Mouse (Mus musculus) lung, adult 2 months (tissue): ENCODE results near the gene Apoc4. TPM values are rescaled to one million over a fixed set of nuclear protein-coding genes. Genes with fewer than 3 reads are reported as not detected.

ENCODE experiments used
- DNase-seq: peaks from one replicate; pipeline ENCODE4 v3.0.0; 2022
- H3K4me1 ChIP-seq: fragments of 200-500 bp; 2 replicates; pipeline ENCODE4 v1.6.1; 2011; ENCODE audit warnings: low read length; ENCODE audit not compliant: control insufficient read depth, insufficient read depth
- H3K4me3 ChIP-seq: fragments of 200-500 bp; replicated peaks from 2 replicates; pipeline ENCODE3; 2011; ENCODE audit warnings: low read depth, mild to moderate bottlenecking, control low read depth, low read length; ENCODE audit errors: extremely low read depth
- CTCF ChIP-seq: fragments of 200-500 bp; IDR thresholded peaks from 2 replicates; pipeline ENCODE4 v1.5.1; 2011; ENCODE audit warnings: mild to moderate bottlenecking, low read length, control low read depth; ENCODE audit not compliant: insufficient read depth
- POLR2A ChIP-seq: fragments of 200-500 bp; IDR thresholded peaks from 2 replicates; pipeline ENCODE4 v1.6.1; 2011; ENCODE audit warnings: low read depth, mild to moderate bottlenecking, control low read depth, low read length, borderline replicate concordance; ENCODE audit errors: extremely low read depth
- WGBS: fragments of 180-500 bp; shearing (Covaris S2); methylation state at CpG from one replicate; pipeline ENCODE4 v1.1.7; 2018; 5-methylcytosine and 5-hydroxymethylcytosine counted together
- polyA plus RNA-seq: library from polyadenylated mRNA; depleted of rRNA; stranded (reverse); fragments of >200 nt; gene quantifications from 2 replicates; pipeline ENCODE4 v1.2.3, GENCODE M21; 2012

Gene Apoc4
- polyA plus RNA-seq, 1 experiment = 1.4 TPM

- TF ChIP-seq CTCF (no peak), POLR2A (no peak)
- DNase-seq = no peak
- WGBS = 63% methylated on average over 4 of the region's 4 CpGs
Observed at GRCm38 (mm10) chr7:19685374-19685773, 4.1 kb upstream of the Apoc4 start.

GRCm38 (mm10) chr7:19683771-19684201 lies 2.5 kb upstream of the Apoc4 start:
- no peak for DNase-seq
- Histone ChIP-seq H3K4me3 (no peak overlapping the region), H3K4me1 (no peaks in the 10 kb centered on the region; the same call in 1 of the 2 replicates)
- WGBS = 78% methylated on average over 6 of the region's 6 CpGs
- TF ChIP-seq POLR2A (no peak), CTCF (no peak)

More at GRCm38 (mm10) chr7:19685374-19685773, 4.1 kb upstream of the Apoc4 start:
- Histone ChIP-seq H3K4me3 (no peak overlapping the region), H3K4me1 (no peaks in the 10 kb centered on the region; the same call in 1 of the 2 replicates)

- 56% methylated on average over 3 of the region's 3 CpGs for WGBS
Observed at GRCm38 (mm10) chr7:19682979-19683378, 1.7 kb upstream of the Apoc4 start.

DNA sequence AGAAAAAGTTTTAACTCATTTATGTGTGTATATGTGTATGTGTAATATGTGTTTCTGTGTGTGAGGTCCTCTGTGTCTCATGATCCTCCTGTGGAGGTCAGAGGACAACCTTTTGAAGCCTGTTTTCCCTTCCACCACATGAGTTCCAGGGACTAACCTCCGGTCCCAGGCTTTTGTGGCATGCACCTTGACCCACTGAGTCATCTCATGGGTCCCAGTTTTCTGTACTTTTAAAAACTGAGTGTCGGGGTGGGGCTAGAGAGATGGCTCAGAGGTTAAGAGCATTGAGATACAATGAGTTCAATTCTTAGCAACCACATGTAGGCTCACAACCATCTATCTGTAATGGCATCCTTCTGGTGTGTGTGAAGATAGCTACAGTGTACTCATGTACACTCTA lies 577 bp downstream of the Apoc4 start:
- no peak for TF ChIP-seq POLR2A
- no peak for DNase-seq
- no peak overlapping the region for H3K4me3 ChIP-seq
- WGBS = 70% methylated on average over 2 of the region's 2 CpGs
- no peaks in the 10 kb centered on the region; the same call in 1 of the 2 replicates for H3K4me1 ChIP-seq

More at GRCm38 (mm10) chr7:19682979-19683378, 1.7 kb upstream of the Apoc4 start:
- TF ChIP-seq CTCF (no peak), POLR2A (no peak)
- no peak for DNase-seq
- no peaks in the 10 kb centered on the region; the same call in 1 of the 2 replicates for H3K4me1 ChIP-seq
- no peak overlapping the region for H3K4me3 ChIP-seq

DNA sequence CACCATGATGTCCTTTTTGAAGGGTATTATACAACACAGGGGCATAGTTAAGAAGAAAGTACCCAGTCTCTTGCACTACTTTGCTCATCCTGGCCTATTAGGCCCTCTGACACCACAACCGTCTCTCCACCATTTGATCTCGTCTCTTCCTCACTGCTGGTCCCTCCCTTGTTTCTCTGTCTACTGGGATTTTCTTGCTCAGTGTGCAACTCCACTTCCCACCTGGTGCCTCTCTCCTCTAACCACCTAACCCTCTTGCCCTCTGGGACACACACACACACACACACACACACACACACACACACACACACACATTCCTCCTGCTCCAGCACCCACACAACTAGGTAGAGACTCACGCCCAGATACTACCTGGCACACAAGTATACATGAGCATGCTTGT lies 2.4 kb downstream of the Apoc4 start:
- 92% methylated on average over 3 of the region's 3 CpGs for WGBS
- DNase-seq = no peak

GRCm38 (mm10) chr7:19677872-19678271 lies 3.4 kb downstream of the Apoc4 start, which contains the start of gene Apoc2:
Gene Apoc2, minus strand, starts transcription at chr7:19677941.
- DNase-seq = no peak
- Histone ChIP-seq H3K4me1 (no peaks in the 10 kb centered on the region), H3K4me3 (no peak within 1 kb of the TSS)
- TF ChIP-seq CTCF (no peak), POLR2A (no peak)
- WGBS = 66% methylated on average over 8 of the region's 8 CpGs

More for the DNA sequence above, 2.4 kb downstream of the Apoc4 start:
- Histone ChIP-seq H3K4me3 (no peak overlapping the region), H3K4me1 (no peaks in the 10 kb centered on the region; the same call in 1 of the 2 replicates)
- no peak for TF ChIP-seq CTCF
- no peak for TF ChIP-seq POLR2A

GRCm38 (mm10) chr7:19676662-19677061 lies 4.6 kb downstream of the Apoc4 start:
- Histone ChIP-seq H3K4me3 (no peak overlapping the region), H3K4me1 (no peaks in the 10 kb centered on the region)
- WGBS = 65% methylated on average over 1 of the region's 1 CpGs
- no peak for TF ChIP-seq CTCF
- TF ChIP-seq POLR2A = no peak
- no peak for DNase-seq

DNA sequence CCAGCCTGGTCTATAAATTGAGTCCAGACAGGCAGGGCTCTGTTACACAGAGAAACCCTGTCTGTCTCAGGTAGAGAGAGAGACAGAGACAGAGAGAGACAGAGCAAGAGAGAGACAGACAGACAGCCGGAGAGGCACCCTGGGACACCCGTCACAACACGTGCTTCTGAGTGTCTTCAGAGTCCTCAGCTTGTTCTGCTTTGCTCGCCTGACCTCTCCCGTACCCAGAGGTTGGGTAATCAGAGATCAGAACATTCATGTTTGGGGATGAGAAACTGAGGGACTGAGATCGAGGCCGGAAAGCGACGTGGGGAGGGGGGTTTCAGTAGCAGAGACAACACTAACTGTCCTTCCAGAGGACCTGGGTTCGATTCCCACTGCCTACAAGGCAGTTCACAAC lies 5.5 kb downstream of the Apoc4 start:
- TF ChIP-seq CTCF = no peak
- H3K4me3 ChIP-seq = no peak overlapping the region
- no peaks in the 10 kb centered on the region for H3K4me1 ChIP-seq
- no peak for DNase-seq
- 71% methylated on average over 10 of the region's 10 CpGs for WGBS

- no peak for DNase-seq
- WGBS = 49% methylated on average over 14 of the region's 14 CpGs
- TF ChIP-seq CTCF (no peak), POLR2A (no peak)
- Histone ChIP-seq H3K4me1 (peaks cover 5% of the 10 kb centered on the region; the same call in 1 of the 2 replicates), H3K4me3 (no peak overlapping the region)
Observed at GRCm38 (mm10) chr7:19673083-19673699, 8.1 kb downstream of the Apoc4 start.

DNA sequence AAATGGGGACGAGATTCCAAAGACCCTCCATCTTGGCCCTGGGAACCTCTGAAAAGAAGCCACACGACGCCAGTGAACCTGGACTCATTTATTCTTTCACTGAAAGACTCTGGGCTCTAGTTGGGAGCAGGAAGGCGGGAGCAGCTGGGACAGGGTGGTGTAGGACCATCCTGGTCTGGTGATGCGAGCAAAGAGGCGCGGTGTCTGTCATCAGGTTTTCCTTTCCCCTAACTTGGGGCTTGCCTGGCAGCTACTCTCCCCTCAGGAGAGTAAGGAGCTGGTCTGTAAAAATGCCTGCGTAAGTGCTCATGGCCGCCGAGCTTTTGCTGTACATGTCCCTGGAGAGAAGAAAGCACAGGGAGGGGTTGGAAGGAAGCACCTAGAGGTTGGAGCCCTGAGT lies 9.8 kb downstream of the Apoc4 start:
- no peak for DNase-seq
- H3K4me1 ChIP-seq = peaks cover 5% of the 10 kb centered on the region; the same call in 1 of the 2 replicates
- 69% methylated on average over 10 of the region's 10 CpGs for WGBS
- TF ChIP-seq POLR2A (no peak), CTCF (no peak)
- no peak overlapping the region for H3K4me3 ChIP-seq
